Mouse (Mus musculus) CH12.LX (cell line): ENCODE measurements around the gene Ulk4. TPM values are rescaled to one million over a fixed set of nuclear protein-coding genes. Genes with fewer than 3 reads are reported as not detected.

Experiments
- DNase-seq: peaks from one replicate; pipeline ENCODE4 v3.0.0-alpha.2; 2013; ENCODE audit errors: extremely low read depth
- H3K27ac ChIP-seq: 2 replicates; pipeline ENCODE4 v1.5.1; 2012; ENCODE audit warnings: low read depth, mild to moderate bottlenecking, control low read depth, moderate library complexity; ENCODE audit not compliant: insufficient read depth
- H3K27me3 ChIP-seq: replicated peaks from 2 replicates; pipeline ENCODE3; 2012; ENCODE audit warnings: inconsistent platforms
- H3K36me3 ChIP-seq, 2 experiments: replicated peaks in 1 of 2; 2 replicates each; pipeline versions ENCODE3 to v1.6.1; 2012; ENCODE audit warnings: inconsistent platforms in 1 of 2, low read length in 1 of 2, mild to moderate bottlenecking in 1 of 2, mixed read lengths in 1 of 2, moderate library complexity in 1 of 2; ENCODE audit not compliant: control insufficient read depth in 1 of 2, insufficient read depth in 1 of 2
- H3K4me1 ChIP-seq, 2 experiments: 2 replicates each; pipeline ENCODE4 v1.6.1; 2012; ENCODE audit warnings: inconsistent platforms in 1 of 2, moderate library complexity in 1 of 2; ENCODE audit not compliant: insufficient read depth in 2 of 2, control insufficient read depth in 1 of 2
- H3K4me2 ChIP-seq: 2 replicates; pipeline ENCODE4 v1.6.1; 2012; ENCODE audit warnings: low read depth, mild to moderate bottlenecking, control low read depth; ENCODE audit not compliant: poor library complexity, insufficient read depth, severe bottlenecking
- H3K4me3 ChIP-seq, 3 experiments: fragments of 150-350 bp in 1 of 3; sonication (generic) in 1 of 3; replicated peaks in 1 of 3; 2 replicates each; pipeline versions ENCODE3 to v1.5.1; 2011 to 2012; ENCODE audit warnings: low read depth in 2 of 3, low read length in 2 of 3, mild to moderate bottlenecking in 2 of 3, moderate library complexity in 2 of 3, control low read depth in 1 of 3, improper control_type of control experiment in 1 of 3, inconsistent platforms in 1 of 3, mixed read lengths in 1 of 3; ENCODE audit not compliant: poor library complexity in 1 of 3
- H3K79me2 ChIP-seq: replicated peaks from 2 replicates; pipeline ENCODE4 v1.6.1; 2012; ENCODE audit warnings: mild to moderate bottlenecking, moderate library complexity; ENCODE audit not compliant: control insufficient read depth, poor library complexity, insufficient read depth, severe bottlenecking; ENCODE audit errors: extremely low read depth
- H3K9ac ChIP-seq: 2 replicates; pipeline ENCODE4 v1.6.1; 2012; ENCODE audit warnings: low read depth, mild to moderate bottlenecking, control low read depth, moderate library complexity; ENCODE audit not compliant: insufficient read depth
- H3K9me3 ChIP-seq: replicated peaks from 2 replicates; pipeline ENCODE3; 2012; ENCODE audit warnings: low read length, inconsistent platforms, mixed read lengths
- BHLHE40 ChIP-seq: IDR thresholded peaks from 2 replicates; pipeline ENCODE4 v1.6.1; 2011; ENCODE audit warnings: mild to moderate bottlenecking, low read depth, low read length, improper control_type of control experiment
- CHD2 ChIP-seq: IDR thresholded peaks from 2 replicates; pipeline ENCODE4 v1.6.1; 2011; ENCODE audit warnings: low read length, improper control_type of control experiment
- E2F4 ChIP-seq: IDR thresholded peaks from 2 replicates; pipeline ENCODE4 v1.6.1; 2011; ENCODE audit warnings: low read depth, low read length, improper control_type of control experiment; ENCODE audit not compliant: insufficient replicate concordance
- ELF1 ChIP-seq: IDR thresholded peaks from 2 replicates; pipeline ENCODE4 v1.6.1; 2014; ENCODE audit warnings: low read depth, mild to moderate bottlenecking, inconsistent platforms, low read length, improper control_type of control experiment
- EP300 ChIP-seq: IDR thresholded peaks from 2 replicates; pipeline ENCODE4 v1.6.1; 2011; ENCODE audit warnings: low read length, improper control_type of control experiment
- ETS1 ChIP-seq: conservative IDR thresholded peaks from 2 replicates; pipeline ENCODE4 v1.6.1; 2012; ENCODE audit warnings: low read depth, mild to moderate bottlenecking, inconsistent platforms, low read length, improper control_type of control experiment, moderate library complexity
- GABPA ChIP-seq: IDR thresholded peaks from 2 replicates; pipeline ENCODE4 v1.6.1; 2012; ENCODE audit warnings: low read depth, low read length, improper control_type of control experiment, inconsistent platforms; ENCODE audit not compliant: insufficient replicate concordance
- HCFC1 ChIP-seq: IDR thresholded peaks from 2 replicates; pipeline ENCODE4 v1.6.1; 2012; ENCODE audit warnings: low read depth, mild to moderate bottlenecking, inconsistent platforms, low read length, improper control_type of control experiment
- IRF4 ChIP-seq: IDR thresholded peaks from 2 replicates; pipeline ENCODE4 v1.6.1; 2014; ENCODE audit warnings: low read depth, mild to moderate bottlenecking, inconsistent platforms, low read length, improper control_type of control experiment
- JUN ChIP-seq: IDR thresholded peaks from 2 replicates; pipeline ENCODE4 v1.6.1; 2011; ENCODE audit warnings: low read depth, mild to moderate bottlenecking, low read length, improper control_type of control experiment, moderate library complexity; ENCODE audit not compliant: insufficient read depth
- KAT2A ChIP-seq: IDR thresholded peaks from 2 replicates; pipeline ENCODE4 v1.6.1; 2012; ENCODE audit warnings: low read length, improper control_type of control experiment, inconsistent platforms; ENCODE audit not compliant: insufficient replicate concordance
- MAFK ChIP-seq: IDR thresholded peaks from 2 replicates; pipeline ENCODE4 v1.6.1; 2011; ENCODE audit warnings: low read length, improper control_type of control experiment; ENCODE audit not compliant: insufficient replicate concordance
- MAX ChIP-seq: IDR thresholded peaks from 2 replicates; pipeline ENCODE4 v1.6.1; 2011; ENCODE audit warnings: low read length, improper control_type of control experiment
- MEF2A ChIP-seq: IDR thresholded peaks from 2 replicates; pipeline ENCODE4 v1.6.1; 2014; ENCODE audit warnings: low read depth, mild to moderate bottlenecking, inconsistent platforms, low read length, improper control_type of control experiment, borderline replicate concordance
- MXI1 ChIP-seq: IDR thresholded peaks from 2 replicates; pipeline ENCODE4 v1.6.1; 2011; ENCODE audit warnings: mild to moderate bottlenecking, low read depth, low read length, improper control_type of control experiment
- MYC ChIP-seq: IDR thresholded peaks from 2 replicates; pipeline ENCODE4 v1.6.1; 2011; ENCODE audit warnings: low read depth, mild to moderate bottlenecking, improper control_type of control experiment, low read length
- NELFE ChIP-seq: IDR thresholded peaks from 2 replicates; pipeline ENCODE4 v1.6.1; 2011; ENCODE audit warnings: low read depth, low read length, improper control_type of control experiment
- NRF1 ChIP-seq: IDR thresholded peaks from 2 replicates; pipeline ENCODE4 v1.6.1; 2014; ENCODE audit warnings: low read depth, mild to moderate bottlenecking, inconsistent platforms, low read length, improper control_type of control experiment, moderate library complexity
- RCOR1 ChIP-seq: conservative IDR thresholded peaks from 2 replicates; pipeline ENCODE4 v1.6.1; 2012; ENCODE audit warnings: low read depth, mild to moderate bottlenecking, inconsistent platforms, low read length, improper control_type of control experiment
- SMC3 ChIP-seq: IDR thresholded peaks from 2 replicates; pipeline ENCODE4 v1.6.1; 2011; ENCODE audit warnings: low read depth, low read length, improper control_type of control experiment
- TBP ChIP-seq: conservative IDR thresholded peaks from 2 replicates; pipeline ENCODE4 v1.6.1; 2011; ENCODE audit warnings: low read depth, low read length, improper control_type of control experiment
- USF1 ChIP-seq: IDR thresholded peaks from 2 replicates; pipeline ENCODE4 v1.6.1; 2014; ENCODE audit warnings: low read depth, mild to moderate bottlenecking, inconsistent platforms, low read length, improper control_type of control experiment
- USF2 ChIP-seq: conservative IDR thresholded peaks from 2 replicates; pipeline ENCODE4 v1.6.1; 2011; ENCODE audit warnings: low read depth, low read length, improper control_type of control experiment
- ZC3H11A ChIP-seq: IDR thresholded peaks from 2 replicates; pipeline ENCODE4 v1.6.1; 2012; ENCODE audit warnings: low read depth, mild to moderate bottlenecking, inconsistent platforms, low read length, improper control_type of control experiment
- ZMIZ1 ChIP-seq: IDR thresholded peaks from 2 replicates; pipeline ENCODE4 v1.6.1; 2012; ENCODE audit warnings: low read depth, mild to moderate bottlenecking, inconsistent platforms, low read length, improper control_type of control experiment
- ZNF384 ChIP-seq: IDR thresholded peaks from 2 replicates; pipeline ENCODE4 v1.6.1; 2012; ENCODE audit warnings: low read depth, low read length, improper control_type of control experiment, inconsistent platforms
- dilution Hi-C: fragments of 300-500 bp; cut with MboI; formaldehyde crosslinking; loops from 2 replicates; pipeline ENCODE4 v1.14.3; 2020; ENCODE audit warnings: low sequenced_read_pairs; ENCODE audit not compliant: extremely low pct_unique_long_range_greater_than_20kb, extremely low pct_ligation_motif_present
- in situ Hi-C: fragments of 300-500 bp; cut with MboI; formaldehyde crosslinking; loops from 3 replicates; pipeline ENCODE4 v1.14.3; 2019; ENCODE audit warnings: low sequenced_read_pairs, low pct_ligation_motif_present, low pct_unique_long_range_greater_than_20kb, mixed read lengths
- polyA plus RNA-seq: library from polyadenylated mRNA; unstranded; fragments of >175 nt; gene quantifications from 2 replicates; pipeline ENCODE4 v1.2.1, GENCODE M21; 2012; ENCODE audit warnings: low read depth; ENCODE audit not compliant: insufficient read length
- total RNA-seq, 2 experiments: library from RNA; depleted of rRNA; stranded (reverse); fragments of 300-350 nt in 1 of 2; fragments of >200 nt in 1 of 2; gene quantifications; 2 replicates each; pipeline ENCODE4 v1.2.3; 2012 to 2014

Gene Ulk4
- total and polyA plus RNA-seq, 3 experiments, result 1.6 to 25.8 (median 18.5) TPM

DNA sequence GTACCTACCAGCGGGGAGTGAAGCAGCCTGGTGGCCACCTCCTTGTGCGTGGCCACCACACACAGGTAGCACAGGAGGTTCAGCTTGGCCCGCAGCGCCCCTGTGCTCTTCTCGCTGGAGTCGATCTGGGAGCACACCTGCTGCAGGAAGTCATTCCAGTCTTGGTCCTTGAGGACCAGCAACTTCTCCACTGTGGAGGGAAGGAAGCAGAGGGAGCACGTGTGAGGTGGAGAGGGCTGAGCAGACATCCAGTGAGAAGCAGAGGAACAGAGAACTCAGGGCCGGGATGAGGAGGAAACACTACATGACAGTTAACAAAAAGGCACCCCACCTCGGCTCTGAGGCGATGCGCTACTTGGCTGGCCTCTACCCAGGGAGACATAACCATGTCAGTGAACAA lies 26.1 kb downstream of the Ulk4 start:
- no peak overlapping the region for H3K4me3 ChIP-seq

DNA sequence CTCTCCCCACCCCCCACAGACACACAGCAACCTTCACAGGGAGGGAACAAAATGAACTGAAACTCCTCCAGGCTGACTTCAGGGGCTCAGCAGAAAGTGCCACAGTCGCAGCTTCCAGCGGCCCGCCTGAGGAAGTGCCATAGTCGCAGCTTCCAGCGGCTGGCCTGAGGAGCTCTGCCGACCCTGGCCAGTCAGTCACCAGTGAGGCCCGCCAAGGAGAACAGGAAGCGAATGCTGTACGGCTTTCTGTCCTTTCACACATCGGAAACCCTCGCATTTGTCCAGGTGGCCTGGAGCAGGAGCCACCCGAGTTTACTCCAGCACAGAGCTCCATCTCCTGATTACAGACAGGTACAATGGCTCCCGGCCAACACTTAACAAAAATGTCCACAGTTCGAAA lies 27.2 kb downstream of the Ulk4 start:
- H3K4me1 ChIP-seq, result peaks cover 0 to 10% of the 10 kb centered on the region in 2 experiments; a peak in 1 of 4 replicates
- H3K36me3 ChIP-seq, result peaks cover 17 to 69% of the 10 kb centered on the region in 2 experiments
- in situ Hi-C loops (loop anchor here (10.0 kb wide), 4 partner anchors 125 to 365 kb away; no protein-coding TSS in a partner anchor), dilution Hi-C loops (no loop called here)
- no peak for DNase-seq
- no peak overlapping the region for H3K4me3 ChIP-seq
- TF ChIP-seq ELF1 (no peak), MEF2A (no peak), RCOR1 (no peak), USF1 (no peak), HCFC1 (no peak), IRF4 (no peak), GABPA (no peak), NELFE (no peak), CHD2 (no peak), ETS1 (no peak), E2F4 (no peak), MAFK (no peak), MAX (no peak), KAT2A (no peak), TBP (no peak), ZNF384 (no peak), MXI1 (no peak), MYC (no peak)
- no peak overlapping the region for H3K9ac ChIP-seq
- no peak overlapping the region for H3K4me2 ChIP-seq
- no peak overlapping the region for H3K27ac ChIP-seq
- no peaks in the 10 kb centered on the region for H3K79me2 ChIP-seq
- H3K9me3 ChIP-seq, result no peaks in the 10 kb centered on the region
- no peaks in the 10 kb centered on the region for H3K27me3 ChIP-seq

More for the DNA sequence above, 26.1 kb downstream of the Ulk4 start:
- Histone ChIP-seq H3K9me3 (no peaks in the 10 kb centered on the region), H3K27ac (no peak overlapping the region), H3K27me3 (no peaks in the 10 kb centered on the region), H3K79me2 (no peaks in the 10 kb centered on the region), H3K4me2 (no peak overlapping the region), H3K9ac (no peak overlapping the region), H3K4me1 (0 out of 4 replicates have a peak, but pooled peaks cover 0 to 5% of the 10 kb centered on the region in 2 experiments), H3K36me3 (peaks cover 24 to 78% of the 10 kb centered on the region in 2 experiments)
- in situ Hi-C loops, result loop anchor here (10.0 kb wide), 2 partner anchors 124 to 204 kb away; no protein-coding TSS in a partner anchor
- no peak for TF ChIP-seq MXI1
- TF ChIP-seq BHLHE40, result no peak
- no peak for TF ChIP-seq JUN
- TF ChIP-seq TBP, result no peak
- no peak for TF ChIP-seq ETS1
- no peak for TF ChIP-seq GABPA
- TF ChIP-seq ZMIZ1, result no peak
- TF ChIP-seq EP300, result no peak
- TF ChIP-seq USF2, result no peak
- no peak for TF ChIP-seq RCOR1
- no peak for TF ChIP-seq ZC3H11A
- no peak for TF ChIP-seq NRF1
- no peak for TF ChIP-seq SMC3
- dilution Hi-C loops, result no loop called here
- DNase-seq, result no peak
